Mouse (Mus musculus): Measurements from ENCODE around the gene Aldh1l2. TPM values are rescaled to one million over a fixed set of nuclear protein-coding genes. Genes with fewer than 3 reads are reported as not detected.

The Aldh1l2 gene
- total RNA-seq, 2 experiments from 2014 or later, result not detected

DNA sequence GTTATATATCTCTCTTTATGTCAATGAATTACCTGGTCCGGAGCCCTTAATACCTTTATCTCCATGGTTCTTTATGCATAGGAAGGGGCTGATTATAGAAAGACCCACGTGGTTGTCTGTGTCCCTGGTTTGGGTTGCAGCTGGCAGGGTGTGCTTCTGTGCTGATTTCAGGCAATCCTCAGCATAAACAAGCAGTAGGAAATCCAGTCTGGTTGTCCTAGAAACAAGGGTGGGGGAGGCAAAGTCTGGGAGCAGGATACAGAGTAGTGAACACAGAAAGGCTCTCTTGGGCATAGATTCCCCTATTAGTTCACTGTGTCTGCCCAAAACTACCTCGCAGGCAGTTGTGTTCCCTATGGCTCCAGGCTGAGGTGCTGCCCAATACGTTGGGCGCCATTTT lies 56.7 kb downstream of the Aldh1l2 start:
- no peak for ATAC-seq (replicated peaks; ENCODE audit: low FRiP score, poor library complexity, severe bottlenecking)

DNA sequence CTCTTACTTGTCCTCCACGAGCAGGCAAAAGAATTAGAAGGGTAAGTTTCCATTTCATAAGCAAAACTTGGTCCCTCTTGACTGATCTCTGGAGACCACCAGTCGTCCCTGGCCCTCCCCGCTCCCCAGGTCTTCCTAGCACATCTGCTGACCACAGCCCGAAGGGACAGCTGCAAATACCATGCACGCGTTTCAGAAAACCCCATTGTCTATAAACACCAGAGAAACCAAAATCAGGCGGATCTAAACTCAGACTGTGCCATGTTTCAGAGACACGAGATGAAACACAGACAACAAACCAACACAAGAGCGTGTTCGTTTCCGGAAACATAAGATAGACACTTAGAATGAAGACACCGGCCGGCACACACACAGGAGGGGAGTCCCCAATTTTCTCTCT lies 58.7 kb downstream of the Aldh1l2 start:
- no peak for ATAC-seq (replicated peaks; ENCODE audit: low FRiP score, poor library complexity, severe bottlenecking)

GRCm38 (mm10) chr10:83457531-83457930 lies 76.4 kb downstream of the Aldh1l2 start:
- no peak for ATAC-seq (replicated peaks; ENCODE audit: low FRiP score, poor library complexity, severe bottlenecking)

DNA sequence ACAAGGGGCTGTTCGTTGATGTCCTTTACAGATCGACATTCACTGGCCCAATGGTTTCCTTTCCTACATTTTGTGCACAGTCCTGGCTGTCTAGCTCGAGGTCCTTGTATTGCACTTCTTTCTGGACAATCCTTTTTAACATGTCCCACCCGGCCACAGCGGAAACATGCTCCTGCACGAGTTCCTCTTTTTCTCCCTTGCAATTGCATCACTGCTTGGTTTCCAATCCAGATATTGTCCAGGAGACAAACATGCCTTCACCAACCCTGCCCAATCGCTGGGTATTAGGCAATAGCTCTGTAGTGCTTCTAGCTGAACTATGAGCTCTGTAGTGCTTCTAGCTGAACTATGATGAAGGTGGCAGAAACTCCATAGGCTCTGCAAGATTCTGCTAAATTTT lies 85.4 kb downstream of the Aldh1l2 start:
- ATAC-seq (replicated peaks; ENCODE audit: low FRiP score, poor library complexity, severe bottlenecking), result no peak

Other genes starting within 250 kb of the Aldh1l2 start
- not detected in 2 replicates for gene Slc41a2, start 196.3 kb downstream of the Aldh1l2 start, total RNA-seq (2015; ENCODE audit: low replicate concordance)
- not detected in 2 replicates for gene Slc41a2, start 196.3 kb downstream of the Aldh1l2 start, total RNA-seq (2017; ENCODE audit: low replicate concordance)
- under 0.01 TPM in 2 replicates for gene D10Wsu102e, start 173.9 kb downstream of the Aldh1l2 start, total RNA-seq (2015; ENCODE audit: low replicate concordance)
- 0.13 and 0.15 TPM in 2 replicates for gene D10Wsu102e, start 173.9 kb downstream of the Aldh1l2 start, total RNA-seq (2017; ENCODE audit: low replicate concordance)
- gene Washc4, start 9.6 kb upstream of the Aldh1l2 start, total RNA-seq (2015; ENCODE audit: low replicate concordance), result 4.2 and 9.4 TPM in 2 replicates
- gene Washc4, start 9.6 kb upstream of the Aldh1l2 start, total RNA-seq (2017; ENCODE audit: low replicate concordance), result 5.4 and 10.3 TPM in 2 replicates
- 5.8 and 16.3 TPM in 2 replicates for gene Appl2, start 114.6 kb upstream of the Aldh1l2 start, total RNA-seq (2015; ENCODE audit: low replicate concordance)
- 7.3 and 11.4 TPM in 2 replicates for gene Appl2, start 114.6 kb upstream of the Aldh1l2 start, total RNA-seq (2017; ENCODE audit: low replicate concordance)
- not detected in 2 replicates for gene 1500009L16Rik, start 188.7 kb upstream of the Aldh1l2 start, total RNA-seq (2015; ENCODE audit: low replicate concordance)
- gene 1500009L16Rik, start 188.7 kb upstream of the Aldh1l2 start, total RNA-seq (2017; ENCODE audit: low replicate concordance), result not detected in 2 replicates

Data from erythroid progenitor cell, adult 5-6 weeks (primary cell).